Mouse (Mus musculus): Measurements from ENCODE around the gene Tfap4. TPM values are rescaled to one million over a fixed set of nuclear protein-coding genes. Genes with fewer than 3 reads are reported as not detected.
"Not testable (repeated sequence)": the region's sequence is repeated elsewhere in the genome, so short reads cannot be mapped to it uniquely, and the experiment has no call there.

Gene Tfap4
- total RNA-seq, 2 experiments from 2014 or later, result 4.2 to 4.3 TPM

- DNase-seq (ENCODE audit: low spot score in 2 of 2), result no peak
Observed at GRCm38 (mm10) chr16:4557085-4557484, 2.6 kb downstream of the Tfap4 start.

- no peak for DNase-seq (ENCODE audit: low spot score in 2 of 2)
Observed at GRCm38 (mm10) chr16:4555555-4555954, 4.1 kb downstream of the Tfap4 start.

- no peak for DNase-seq (ENCODE audit: low spot score in 2 of 2)
Observed at GRCm38 (mm10) chr16:4552829-4553550, 6.7 kb downstream of the Tfap4 start.

GRCm38 (mm10) chr16:4551885-4552284 is 7.8 kb downstream of the Tfap4 start:
- no peak for DNase-seq (ENCODE audit: low spot score in 2 of 2)

- DNase-seq (ENCODE audit: low spot score in 2 of 2), result peak; percentile 59 to 72
Observed at GRCm38 (mm10) chr16:4551056-4551455, 8.6 kb downstream of the Tfap4 start.

- no peak for DNase-seq (ENCODE audit: low spot score in 2 of 2)
Observed at GRCm38 (mm10) chr16:4548953-4549688, 10.5 kb downstream of the Tfap4 start.

- no peak for DNase-seq (ENCODE audit: low spot score in 2 of 2)
Observed at GRCm38 (mm10) chr16:4547611-4548010, 12.0 kb downstream of the Tfap4 start.

- no peak for DNase-seq (ENCODE audit: low spot score in 2 of 2)
Observed at GRCm38 (mm10) chr16:4546838-4547237, 12.8 kb downstream of the Tfap4 start.

- DNase-seq (ENCODE audit: low spot score in 2 of 2), result no peak
Observed at GRCm38 (mm10) chr16:4544845-4545244, 14.8 kb downstream of the Tfap4 start.

GRCm38 (mm10) chr16:4543266-4543665 is 16.4 kb downstream of the Tfap4 start:
- no peak for DNase-seq (ENCODE audit: low spot score in 2 of 2)

GRCm38 (mm10) chr16:4542236-4542774 is 17.3 kb downstream of the Tfap4 start:
- DNase-seq (ENCODE audit: low spot score in 2 of 2), result peak in 1 of 2 experiments; percentile 9

- DNase-seq (ENCODE audit: low spot score in 2 of 2), result peak; percentile 99 to 100
Observed at GRCm38 (mm10) chr16:4541501-4542198, 18.0 kb downstream of the Tfap4 start, which contains the start of gene Srl. Gene Srl, minus strand, starts transcription at chr16:4541816.

GRCm38 (mm10) chr16:4541033-4541432 is 18.6 kb downstream of the Tfap4 start:
- no peak for DNase-seq (ENCODE audit: low spot score in 2 of 2)

- no peak for DNase-seq (ENCODE audit: low spot score in 2 of 2)
Observed at GRCm38 (mm10) chr16:4540064-4540775, 19.4 kb downstream of the Tfap4 start.

GRCm38 (mm10) chr16:4539521-4539920 is 20.1 kb downstream of the Tfap4 start:
- no peak for DNase-seq (ENCODE audit: low spot score in 2 of 2)

- DNase-seq (ENCODE audit: low spot score in 2 of 2), result no peak
Observed at GRCm38 (mm10) chr16:4537616-4538358, 21.9 kb downstream of the Tfap4 start.

GRCm38 (mm10) chr16:4527373-4527772 is 32.3 kb downstream of the Tfap4 start:
- DNase-seq (ENCODE audit: low spot score in 2 of 2), result not testable (repeated sequence)

GRCm38 (mm10) chr16:4523313-4524004 is 36.2 kb downstream of the Tfap4 start:
- DNase-seq (ENCODE audit: low spot score in 2 of 2), result no peak

- no peak for DNase-seq (ENCODE audit: low spot score in 2 of 2)
Observed at GRCm38 (mm10) chr16:4522879-4523278, 36.8 kb downstream of the Tfap4 start.
